Mouse (Mus musculus) limb, embryonic 13.5 days (tissue): ENCODE measurements around the gene P2ry10. TPM values are rescaled to one million over a fixed set of nuclear protein-coding genes. Genes with fewer than 3 reads are reported as not detected.

Experiments
- ATAC-seq: fragments of 200-750 bp; cut with Nextera tagmentation; 2 replicates; pipeline ENCODE4 v1.8.0; 2017; ENCODE audit warnings: low read depth, moderate number of reproducible peaks, moderate TSS enrichment; ENCODE audit not compliant: low FRiP score
- H3K27ac ChIP-seq: fragments of 300-500 bp; sonication (generic); 2 replicates; pipeline ENCODE4 v1.5.1; 2015; ENCODE audit warnings: inconsistent platforms, mild to moderate bottlenecking, moderate library complexity
- H3K27me3 ChIP-seq: fragments of 300-500 bp; sonication (generic); 2 replicates; pipeline ENCODE4 v1.6.1; 2015; ENCODE audit warnings: mild to moderate bottlenecking, inconsistent platforms
- H3K36me3 ChIP-seq: fragments of 300-500 bp; sonication (generic); 2 replicates; pipeline ENCODE4 v1.6.1; 2015; ENCODE audit warnings: inconsistent platforms, mild to moderate bottlenecking, moderate library complexity
- H3K4me1 ChIP-seq: fragments of 300-500 bp; sonication (generic); 2 replicates; pipeline ENCODE4 v1.6.1; 2015; ENCODE audit warnings: inconsistent platforms
- H3K4me2 ChIP-seq: fragments of 300-500 bp; sonication (generic); replicated peaks from 2 replicates; pipeline ENCODE4 v1.6.1; 2015; ENCODE audit warnings: inconsistent platforms, mild to moderate bottlenecking, moderate library complexity
- H3K4me3 ChIP-seq: fragments of 300-500 bp; sonication (generic); 2 replicates; pipeline ENCODE4 v1.5.1; 2015; ENCODE audit warnings: moderate library complexity, mild to moderate bottlenecking, inconsistent platforms
- H3K9ac ChIP-seq: fragments of 300-500 bp; sonication (generic); 2 replicates; pipeline ENCODE4 v1.6.1; 2015; ENCODE audit warnings: mild to moderate bottlenecking, inconsistent platforms
- H3K9me3 ChIP-seq: fragments of 300-500 bp; sonication (generic); 2 replicates; pipeline ENCODE4 v1.6.1; 2016; ENCODE audit warnings: inconsistent platforms
- WGBS: fragments of 180-500 bp; shearing (Covaris S2); methylation state at CpG from one replicate; pipeline ENCODE4 v1.1.7; 2015; 5-methylcytosine and 5-hydroxymethylcytosine counted together
- polyA plus RNA-seq: library from polyadenylated mRNA; unstranded; fragments of >200 nt; fragmentation: Nextera tagmentation; extraction: Ambion mirVana; gene quantifications from 2 replicates; pipeline ENCODE4 v1.2.1, GENCODE M21; 2015

The P2ry10 gene
- polyA plus RNA-seq, 1 experiment from 2014 or later: 0.19 TPM

- Histone ChIP-seq H3K4me1 (no peaks in the 10 kb centered on the region), H3K9ac (no peak within 1 kb of the TSS), H3K4me3 (no peak within 1 kb of the TSS), H3K27me3 (no peaks in the 10 kb centered on the region), H3K36me3 (no peaks in the 10 kb centered on the region), H3K27ac (peak within 1 kb of the TSS; percentile 33; the same call in 1 of the 2 replicates), H3K4me2 (no peak within 1 kb of the TSS), H3K9me3 (no peaks in the 10 kb centered on the region)
- WGBS: 83% methylated on average over 3 of the region's 3 CpGs
- no peak for ATAC-seq
These were observed 60.4 kb downstream of the P2ry10 start, which contains the start of gene P2ry10b for GRCm38 (mm10) chrX:107148681-107149080. P2ry10b (plus strand) TSS chrX:107148927.

GRCm38 (mm10) chrX:107149391-107149993 lies 61.2 kb downstream of the P2ry10 start:
- Histone ChIP-seq H3K4me2 (no peak overlapping the region), H3K9me3 (no peaks in the 10 kb centered on the region), H3K4me1 (no peaks in the 10 kb centered on the region), H3K27ac (peak overlapping the region; percentile 33; the same call in 1 of the 2 replicates), H3K27me3 (no peaks in the 10 kb centered on the region), H3K4me3 (no peak overlapping the region), H3K9ac (no peak overlapping the region), H3K36me3 (no peaks in the 10 kb centered on the region)
- WGBS: 39% methylated on average over 4 of the region's 4 CpGs
- ATAC-seq: no peak

- H3K4me1 ChIP-seq: no peaks in the 10 kb centered on the region
- no peak overlapping the region for H3K4me2 ChIP-seq
- H3K27ac ChIP-seq: peak overlapping the region; percentile 33; the same call in 1 of the 2 replicates
- no peaks in the 10 kb centered on the region for H3K36me3 ChIP-seq
- no peak for ATAC-seq
- H3K27me3 ChIP-seq: no peaks in the 10 kb centered on the region
- no peak overlapping the region for H3K9ac ChIP-seq
- WGBS: 41% methylated on average over 5 of the region's 5 CpGs
- H3K4me3 ChIP-seq: no peak overlapping the region
- H3K9me3 ChIP-seq: no peaks in the 10 kb centered on the region
These were observed 61.7 kb downstream of the P2ry10 start for GRCm38 (mm10) chrX:107150027-107150426.

GRCm38 (mm10) chrX:107150752-107151515 lies 62.6 kb downstream of the P2ry10 start:
- peak overlapping the region; percentile 78 for H3K27ac ChIP-seq
- peak; percentile 80 for ATAC-seq

More at GRCm38 (mm10) chrX:107150752-107151515, 62.6 kb downstream of the P2ry10 start:
- no peak overlapping the region for H3K9ac ChIP-seq
- H3K36me3 ChIP-seq: no peaks in the 10 kb centered on the region
- H3K9me3 ChIP-seq: no peaks in the 10 kb centered on the region
- no peak overlapping the region for H3K4me3 ChIP-seq
- no peaks in the 10 kb centered on the region for H3K27me3 ChIP-seq
- peak overlapping the region; percentile 32; the same call in 1 of the 2 replicates for H3K4me2 ChIP-seq
- H3K4me1 ChIP-seq: no peaks in the 10 kb centered on the region
- 52% methylated on average over 4 of the region's 4 CpGs for WGBS

Other genes starting within 250 kb of the P2ry10 start
- gene Rtl3, start 247.8 kb upstream of the P2ry10 start, polyA plus RNA-seq: 70.1 and 78.5 TPM in 2 replicates
- gene Lpar4, start 167.9 kb upstream of the P2ry10 start, polyA plus RNA-seq: 45.1 and 47.7 TPM in 2 replicates
- gene P2ry10b, start 60.4 kb downstream of the P2ry10 start, polyA plus RNA-seq: 3.5 and 3.9 TPM in 2 replicates
- gene Gpr174, start 167.4 kb downstream of the P2ry10 start, polyA plus RNA-seq: 0.04 and 0.22 TPM in 2 replicates